Mouse (Mus musculus): Measurements from ENCODE around the gene Srgap2.
A peak's percentile ranks its signal among the peaks of the same experiment; 100 is the strongest.

The Srgap2 gene

GRCm38 (mm10) chr1:131473631-131474118 lies 53.5 kb downstream of the Srgap2 start:
- no peak for DNase-seq (ENCODE audit: low read depth)

- DNase-seq (ENCODE audit: low read depth) = no peak
Measured at GRCm38 (mm10) chr1:131470597-131470996, 56.6 kb downstream of the Srgap2 start.

- DNase-seq (ENCODE audit: low read depth) = no peak
Measured at GRCm38 (mm10) chr1:131465855-131466254, 61.3 kb downstream of the Srgap2 start.

- no peak for DNase-seq (ENCODE audit: low read depth)
Measured at GRCm38 (mm10) chr1:131463953-131464627, 63.1 kb downstream of the Srgap2 start.

GRCm38 (mm10) chr1:131462541-131463067 lies 64.5 kb downstream of the Srgap2 start:
- no peak for DNase-seq (ENCODE audit: low read depth)

GRCm38 (mm10) chr1:131460914-131461530 lies 66.1 kb downstream of the Srgap2 start:
- peak; percentile 9 for DNase-seq (ENCODE audit: low read depth)

GRCm38 (mm10) chr1:131455355-131455890 lies 71.7 kb downstream of the Srgap2 start:
- no peak for DNase-seq (ENCODE audit: low read depth)

- no peak for DNase-seq (ENCODE audit: low read depth)
Measured at GRCm38 (mm10) chr1:131454386-131454785, 72.8 kb downstream of the Srgap2 start.

GRCm38 (mm10) chr1:131453335-131453734 lies 73.8 kb downstream of the Srgap2 start:
- no peak for DNase-seq (ENCODE audit: low read depth)

GRCm38 (mm10) chr1:131448373-131448772 lies 78.8 kb downstream of the Srgap2 start:
- DNase-seq (ENCODE audit: low read depth) = no peak

GRCm38 (mm10) chr1:131447333-131447732 lies 79.8 kb downstream of the Srgap2 start:
- DNase-seq (ENCODE audit: low read depth) = no peak

GRCm38 (mm10) chr1:131446577-131446976 lies 80.6 kb downstream of the Srgap2 start:
- no peak for DNase-seq (ENCODE audit: low read depth)

GRCm38 (mm10) chr1:131438556-131438955 lies 88.6 kb downstream of the Srgap2 start:
- no peak for DNase-seq (ENCODE audit: low read depth)

GRCm38 (mm10) chr1:131437975-131438374 lies 89.2 kb downstream of the Srgap2 start:
- DNase-seq (ENCODE audit: low read depth) = no peak

- DNase-seq (ENCODE audit: low read depth) = no peak
Measured at GRCm38 (mm10) chr1:131436609-131437008, 90.5 kb downstream of the Srgap2 start.

GRCm38 (mm10) chr1:131431456-131432246 lies 95.5 kb downstream of the Srgap2 start:
- no peak for DNase-seq (ENCODE audit: low read depth)

- DNase-seq (ENCODE audit: low read depth) = peak; percentile 23
Measured at GRCm38 (mm10) chr1:131427140-131427821, 99.9 kb downstream of the Srgap2 start.

- DNase-seq (ENCODE audit: low read depth) = no peak
Measured at GRCm38 (mm10) chr1:131423061-131423460, 104.1 kb downstream of the Srgap2 start.

- DNase-seq (ENCODE audit: low read depth) = no peak
Measured at GRCm38 (mm10) chr1:131421113-131421512, 106.0 kb downstream of the Srgap2 start.

- DNase-seq (ENCODE audit: low read depth) = no peak
Measured at GRCm38 (mm10) chr1:131420660-131421059, 106.5 kb downstream of the Srgap2 start.

GRCm38 (mm10) chr1:131419307-131419706 lies 107.8 kb downstream of the Srgap2 start:
- DNase-seq (ENCODE audit: low read depth) = no peak

All from naive thymus-derived CD4-positive, alpha-beta T cell, adult 2 months (primary cell).